Mouse (Mus musculus): ENCODE measurements at regions not wholly inside any gene's neighbourhood (a gene's known extent, or its start where the extent isn't known, plus 50 kb on each side); places are given as distances from the start of the nearest gene placed in this dataset.

GRCm38 (mm10) chr2:70914372-70914771 lies 88.8 kb upstream of the Tlk1 start:
- Histone ChIP-seq H3K4me3 (no peak overlapping the region), H3K27ac (peak overlapping the region; percentile 83)
- TF ChIP-seq CTCF (conservative IDR thresholded peaks at IDR 0.05) = no peak
- DNase-seq (ENCODE audit: low spot score in 2 of 2) = peak; percentile 42 to 55

- H3K4me3 ChIP-seq = no peak overlapping the region
- TF ChIP-seq CTCF (conservative IDR thresholded peaks at IDR 0.05) = no peak
- no peak for DNase-seq (ENCODE audit: low spot score in 2 of 2)
- H3K27ac ChIP-seq = no peak overlapping the region
Measured at GRCm38 (mm10) chr2:70909401-70909800, 83.9 kb upstream of the Tlk1 start.

GRCm38 (mm10) chr2:70908579-70908978 lies 83.1 kb upstream of the Tlk1 start:
- H3K4me3 ChIP-seq = no peak overlapping the region
- H3K27ac ChIP-seq = no peak overlapping the region
- no peak for TF ChIP-seq CTCF (conservative IDR thresholded peaks at IDR 0.05)
- no peak for DNase-seq (ENCODE audit: low spot score in 2 of 2)

- H3K27ac ChIP-seq = no peak overlapping the region
- H3K4me3 ChIP-seq = no peak overlapping the region
- no peak for TF ChIP-seq CTCF (conservative IDR thresholded peaks at IDR 0.05)
- DNase-seq (ENCODE audit: low spot score in 2 of 2) = no peak
Measured at GRCm38 (mm10) chr2:70906216-70906615, 80.7 kb upstream of the Tlk1 start.

- Histone ChIP-seq H3K4me3 (no peak overlapping the region), H3K27ac (no peak overlapping the region)
- no peak for TF ChIP-seq CTCF (conservative IDR thresholded peaks at IDR 0.05)
- DNase-seq (ENCODE audit: low spot score in 2 of 2) = no peak
Measured at GRCm38 (mm10) chr2:70904429-70904828, 78.9 kb upstream of the Tlk1 start.

- no peak for DNase-seq (ENCODE audit: low spot score in 2 of 2)
- peak; percentile 12; the same call in 1 of the 2 replicates for TF ChIP-seq CTCF (conservative IDR thresholded peaks at IDR 0.05)
- Histone ChIP-seq H3K27ac (no peak overlapping the region), H3K4me3 (no peak overlapping the region)
Measured at GRCm38 (mm10) chr2:70902196-70902595, 76.7 kb upstream of the Tlk1 start.

- TF ChIP-seq CTCF (conservative IDR thresholded peaks at IDR 0.05) = no peak
- H3K27ac ChIP-seq = no peak overlapping the region
- H3K4me3 ChIP-seq = no peak overlapping the region; the same call in 1 of the 2 replicates
- DNase-seq (ENCODE audit: low spot score in 2 of 2) = no peak
Measured at GRCm38 (mm10) chr2:70901479-70901878, 76.0 kb upstream of the Tlk1 start.

GRCm38 (mm10) chr2:70899056-70899455 lies 73.5 kb upstream of the Tlk1 start:
- no peak for DNase-seq (ENCODE audit: low spot score in 2 of 2)
- Histone ChIP-seq H3K4me3 (no peak overlapping the region), H3K27ac (0 out of 2 replicates have a peak overlapping the region, but pooled peaks have one; percentile 7)
- TF ChIP-seq CTCF (conservative IDR thresholded peaks at IDR 0.05) = no peak

GRCm38 (mm10) chr2:70898396-70898795 lies 72.9 kb upstream of the Tlk1 start:
- Histone ChIP-seq H3K4me3 (no peak overlapping the region), H3K27ac (0 out of 2 replicates have a peak overlapping the region, but pooled peaks have one; percentile 7)
- TF ChIP-seq CTCF (conservative IDR thresholded peaks at IDR 0.05) = no peak
- no peak for DNase-seq (ENCODE audit: low spot score in 2 of 2)

GRCm38 (mm10) chr2:70897373-70897772 lies 71.8 kb upstream of the Tlk1 start:
- DNase-seq (ENCODE audit: low spot score in 2 of 2) = no peak
- no peak overlapping the region for H3K4me3 ChIP-seq
- no peak for TF ChIP-seq CTCF (conservative IDR thresholded peaks at IDR 0.05)
- H3K27ac ChIP-seq = no peak overlapping the region

- no peak for DNase-seq (ENCODE audit: low spot score in 2 of 2)
- no peak overlapping the region for H3K4me3 ChIP-seq
- no peak for TF ChIP-seq CTCF (conservative IDR thresholded peaks at IDR 0.05)
- no peak overlapping the region for H3K27ac ChIP-seq
Measured at GRCm38 (mm10) chr2:70889522-70890100, 64.1 kb upstream of the Tlk1 start.

GRCm38 (mm10) chr2:70888840-70889469 lies 63.4 kb upstream of the Tlk1 start:
- Histone ChIP-seq H3K4me3 (no peak overlapping the region), H3K27ac (no peak overlapping the region)
- no peak for DNase-seq (ENCODE audit: low spot score in 2 of 2)
- TF ChIP-seq CTCF (conservative IDR thresholded peaks at IDR 0.05) = no peak

GRCm38 (mm10) chr2:70886831-70887230 lies 61.3 kb upstream of the Tlk1 start:
- DNase-seq (ENCODE audit: low spot score in 2 of 2) = peak; percentile 26 to 57
- TF ChIP-seq CTCF (conservative IDR thresholded peaks at IDR 0.05) = no peak
- no peak overlapping the region for H3K4me3 ChIP-seq
- H3K27ac ChIP-seq = peak overlapping the region; percentile 65

GRCm38 (mm10) chr2:70885674-70886073 lies 60.1 kb upstream of the Tlk1 start:
- DNase-seq (ENCODE audit: low spot score in 2 of 2) = no peak
- no peak for TF ChIP-seq CTCF (conservative IDR thresholded peaks at IDR 0.05)

More at GRCm38 (mm10) chr2:70885674-70886073, 60.1 kb upstream of the Tlk1 start:
- Histone ChIP-seq H3K27ac (no peak overlapping the region), H3K4me3 (no peak overlapping the region)
